Comparison of ENCODE assay signal across 20 mouse cellular contexts in the genomic region with DNA sequence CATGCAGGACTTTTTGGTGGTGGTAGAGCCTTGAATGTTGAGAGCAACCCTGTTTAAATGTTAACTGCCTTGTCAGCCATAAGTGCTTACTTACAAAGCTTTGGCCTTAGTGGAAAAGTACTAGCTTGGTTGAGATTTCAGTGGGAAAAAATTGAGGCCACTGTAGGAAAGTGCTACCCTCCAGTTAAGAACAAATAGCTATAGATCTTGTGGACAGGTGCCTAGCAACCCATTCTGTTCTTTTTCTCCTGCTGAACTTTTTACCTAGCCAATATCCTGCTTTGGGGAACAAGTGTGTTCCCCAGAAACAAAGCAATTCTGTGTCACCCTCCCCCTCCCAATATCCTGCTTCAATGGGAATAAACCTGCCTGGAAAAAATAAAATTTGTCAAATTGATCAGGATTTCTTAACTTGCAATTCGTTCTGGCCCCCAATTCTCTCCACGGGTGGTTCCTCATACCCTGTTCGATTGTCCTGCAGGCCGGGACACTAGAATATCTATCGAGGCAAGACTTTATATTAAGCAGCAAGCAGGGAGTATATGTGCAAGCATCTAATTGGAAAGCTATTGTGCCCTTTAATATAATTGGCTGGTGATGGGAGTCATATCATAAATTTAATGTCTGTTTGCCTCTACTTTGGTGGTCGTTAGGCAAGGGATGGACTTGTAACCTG.
"Had no signal": no experiment of that assay in that cellular context is flagged by ENCODE, and none has a peak within 500 bp of the region (broad histone marks: within the 10 kb centered on the region; RNA-seq: fewer than 3 reads in every experiment).

No protein-coding gene starts in this region.

- H3K36me3 ChIP-seq: kidney, embryonic 15.5 days; limb, embryonic 12.5 days; limb, embryonic 15.5 days; midbrain, embryonic 10.5 days; midbrain, embryonic 13.5 days; stomach, embryonic 15.5 days had no signal

- ATAC-seq: liver, postnatal 0 days; lung, postnatal 0 days; midbrain, embryonic 13.5 days had no signal

- DNase-seq: kidney, adult 11 months; kidney, adult 8-10 months; kidney, postnatal 10 days; kidney, postnatal 4 days; left cerebral cortex, postnatal 4 days; liver, postnatal 0 days; lung, embryonic 14.5 days; right cerebral cortex, postnatal 25 days; spleen, adult 18-20 months; thymus, postnatal 25 days had no signal

- H3K27ac ChIP-seq: kidney, embryonic 15.5 days; limb, embryonic 12.5 days; limb, embryonic 15.5 days; liver, embryonic 14.5 days; macrophage; midbrain, embryonic 10.5 days; midbrain, embryonic 13.5 days; stomach, embryonic 15.5 days had no signal

- H3K4me2 ChIP-seq: kidney, embryonic 15.5 days; limb, embryonic 12.5 days; limb, embryonic 15.5 days; liver, embryonic 11.5 days; lung, embryonic 14.5 days; midbrain, embryonic 13.5 days; stomach, embryonic 15.5 days had no signal

- H3K27me3 ChIP-seq: kidney, embryonic 15.5 days; limb, embryonic 12.5 days; limb, embryonic 15.5 days; midbrain, embryonic 13.5 days; stomach, embryonic 15.5 days had no signal

- H3K4me1 ChIP-seq: kidney, embryonic 15.5 days; limb, embryonic 12.5 days; limb, embryonic 15.5 days; midbrain, embryonic 10.5 days; midbrain, embryonic 13.5 days; stomach, embryonic 15.5 days had no signal

- H3K9ac ChIP-seq: kidney, embryonic 15.5 days; limb, embryonic 12.5 days; limb, embryonic 15.5 days; liver, embryonic 14.5 days; liver, postnatal 0 days; lung, embryonic 14.5 days; midbrain, embryonic 13.5 days; stomach, embryonic 15.5 days had no signal

- H3K4me3 ChIP-seq: kidney, embryonic 15.5 days; limb, embryonic 12.5 days; limb, embryonic 15.5 days; midbrain, embryonic 10.5 days; midbrain, embryonic 13.5 days; stomach, embryonic 15.5 days had no signal

- H3K9me3 ChIP-seq: kidney, embryonic 15.5 days; limb, embryonic 12.5 days; limb, embryonic 15.5 days; midbrain, embryonic 10.5 days; midbrain, embryonic 13.5 days; stomach, embryonic 15.5 days had no signal
